Mouse (Mus musculus): Measurements from ENCODE around the gene Hoxa10. TPM values are rescaled to one million over a fixed set of nuclear protein-coding genes. Genes with fewer than 3 reads are reported as not detected.

The Hoxa10 gene
- total and polyA plus RNA-seq, 3 experiments = not detected

GRCm38 (mm10) chr6:52273656-52274280 lies 33.1 kb upstream of the Hoxa10 start:
- no peaks in the 10 kb centered on the region for H3K4me1 ChIP-seq (ENCODE audit: control insufficient read depth in 1 of 2, insufficient read depth in 2 of 2, low read length in 2 of 2)
- no peak for DNase-seq (ENCODE audit: low read depth, low spot score)
- no peaks in the 10 kb centered on the region for H3K36me3 ChIP-seq (ENCODE audit: control insufficient read depth in 1 of 2, insufficient read depth in 2 of 2, low read length in 2 of 2)
- H3K4me3 ChIP-seq (ENCODE audit: control insufficient read depth in 1 of 2, insufficient read depth in 1 of 2, low read depth in 2 of 2, low read length in 2 of 2) = no peak overlapping the region
- no peaks in the 10 kb centered on the region for H3K79me2 ChIP-seq (ENCODE audit: control insufficient read depth, insufficient read depth, low read length, poor library complexity)
- no peak overlapping the region for H3K9ac ChIP-seq (ENCODE audit: control insufficient read depth, low read depth, low read length, poor library complexity, severe bottlenecking)
- TF ChIP-seq E2F4 (IDR thresholded peaks at IDR 0.05; ENCODE audit: borderline replicate concordance, low read depth, low read length) = no peak
- no peak for TF ChIP-seq JUND (IDR thresholded peaks at IDR 0.05; ENCODE audit: low read depth, low read length)
- TF ChIP-seq TCF12 (IDR thresholded peaks at IDR 0.05; ENCODE audit: low read depth, low read length) = no peak
- TF ChIP-seq RCOR1 (IDR thresholded peaks at IDR 0.05; ENCODE audit: low read depth, low read length) = no peak
- no peak for TF ChIP-seq ELF1 (IDR thresholded peaks at IDR 0.05; ENCODE audit: low read depth, low read length)
- TF ChIP-seq EP300 (IDR thresholded peaks at IDR 0.05; ENCODE audit: low read depth in 1 of 2, low read length in 2 of 2) = no peak
- TF ChIP-seq TAL1 (IDR thresholded peaks at IDR 0.05; ENCODE audit: low read length) = no peak
- TF ChIP-seq MAZ (IDR thresholded peaks at IDR 0.05; ENCODE audit: low read depth, low read length) = no peak
- TF ChIP-seq CHD2 (IDR thresholded peaks at IDR 0.05; ENCODE audit: low read length) = no peak
- no peak for TF ChIP-seq SMC3 (IDR thresholded peaks at IDR 0.05; ENCODE audit: low read depth, low read length)
- no peak for TF ChIP-seq ZMIZ1 (IDR thresholded peaks at IDR 0.05; ENCODE audit: low read depth, low read length)
- TF ChIP-seq HCFC1 (IDR thresholded peaks at IDR 0.05; ENCODE audit: low read depth, low read length) = no peak
- no peak for TF ChIP-seq MYB (IDR thresholded peaks at IDR 0.05; ENCODE audit: low read depth, low read length)
- H3K27me3 ChIP-seq (ENCODE audit: control insufficient read depth in 1 of 2, insufficient read depth in 2 of 2, low read length in 2 of 2) = no peaks in the 10 kb centered on the region
- H3K9me3 ChIP-seq (replicated peaks; ENCODE audit: insufficient read depth, low read length) = no peaks in the 10 kb centered on the region
- no peak overlapping the region for H3K27ac ChIP-seq (ENCODE audit: control insufficient read depth, low read depth, low read length)

- Histone ChIP-seq H3K27me3 (ENCODE audit: control insufficient read depth in 1 of 2, insufficient read depth in 2 of 2, low read length in 2 of 2) (no peaks in the 10 kb centered on the region), H3K4me3 (ENCODE audit: control insufficient read depth in 1 of 2, insufficient read depth in 1 of 2, low read depth in 2 of 2, low read length in 2 of 2) (no peak overlapping the region), H3K36me3 (ENCODE audit: control insufficient read depth in 1 of 2, insufficient read depth in 2 of 2, low read length in 2 of 2) (no peaks in the 10 kb centered on the region), H3K27ac (ENCODE audit: control insufficient read depth, low read depth, low read length) (no peak overlapping the region), H3K9ac (ENCODE audit: control insufficient read depth, low read depth, low read length, poor library complexity, severe bottlenecking) (no peak overlapping the region), H3K4me1 (ENCODE audit: control insufficient read depth in 1 of 2, insufficient read depth in 2 of 2, low read length in 2 of 2) (no peaks in the 10 kb centered on the region), H3K9me3 (replicated peaks; ENCODE audit: insufficient read depth, low read length) (no peaks in the 10 kb centered on the region), H3K79me2 (ENCODE audit: control insufficient read depth, insufficient read depth, low read length, poor library complexity) (no peaks in the 10 kb centered on the region)
- TF ChIP-seq MEF2A (IDR thresholded peaks at IDR 0.05; ENCODE audit: extremely low read depth, insufficient replicate concordance, low read depth, low read length, poor library complexity, severe bottlenecking) (no peak), HCFC1 (IDR thresholded peaks at IDR 0.05; ENCODE audit: low read depth, low read length) (no peak), MAZ (IDR thresholded peaks at IDR 0.05; ENCODE audit: low read depth, low read length) (no peak), POLR2AphosphoS5 (IDR thresholded peaks at IDR 0.05; ENCODE audit: borderline replicate concordance, low read depth, low read length) (no peak), GABPA (IDR thresholded peaks at IDR 0.05; ENCODE audit: low read depth, low read length) (no peak), BHLHE40 (IDR thresholded peaks at IDR 0.05; ENCODE audit: borderline replicate concordance, low read depth, low read length) (no peak), E2F4 (IDR thresholded peaks at IDR 0.05; ENCODE audit: borderline replicate concordance, low read depth, low read length) (no peak), ZC3H11A (IDR thresholded peaks at IDR 0.05; ENCODE audit: low read depth, low read length) (no peak), ELF1 (IDR thresholded peaks at IDR 0.05; ENCODE audit: low read depth, low read length) (no peak), MYB (IDR thresholded peaks at IDR 0.05; ENCODE audit: low read depth, low read length) (no peak)
- no peak for DNase-seq (ENCODE audit: low read depth, low spot score)
Measured at GRCm38 (mm10) chr6:52272766-52273655, 32.4 kb upstream of the Hoxa10 start.

All from MEL (cell line).